Mouse (Mus musculus) midbrain, embryonic 11.5 days (tissue): ENCODE measurements at regions not wholly inside any gene's neighbourhood (a gene's known extent, or its start where the extent isn't known, plus 50 kb on each side); places are given as distances from the start of the nearest gene placed in this dataset.
A peak's percentile ranks its signal among the peaks of the same experiment; 100 is the strongest.

Source experiments
- ATAC-seq: fragments of 200-750 bp; cut with Nextera tagmentation; 2 replicates; pipeline ENCODE4 v1.8.0; 2017; ENCODE audit warnings: moderate TSS enrichment, moderate library complexity; ENCODE audit not compliant: low FRiP score
- DNase-seq: peaks from one replicate; pipeline ENCODE4 v3.0.0; 2015; ENCODE audit warnings: low spot score; ENCODE audit errors: missing footprints
- H3K27ac ChIP-seq: fragments of 300-500 bp; sonication (generic); 2 replicates; pipeline ENCODE4 v1.5.1; 2014; ENCODE audit warnings: low read depth, low read length
- H3K27me3 ChIP-seq: fragments of 300-500 bp; sonication (generic); 2 replicates; pipeline ENCODE4 v1.6.1; 2014; ENCODE audit warnings: mild to moderate bottlenecking, low read length, moderate library complexity, mixed read lengths; ENCODE audit not compliant: control insufficient read depth, insufficient read depth
- H3K36me3 ChIP-seq: fragments of 300-500 bp; sonication (generic); 2 replicates; pipeline ENCODE4 v1.6.1; 2014; ENCODE audit warnings: mild to moderate bottlenecking, low read length, moderate library complexity, mixed read lengths; ENCODE audit not compliant: control insufficient read depth, insufficient read depth
- H3K4me1 ChIP-seq: fragments of 300-500 bp; sonication (generic); 2 replicates; pipeline ENCODE4 v1.6.1; 2014; ENCODE audit warnings: low read length; ENCODE audit not compliant: control insufficient read depth, insufficient read depth
- H3K4me2 ChIP-seq: fragments of 300-500 bp; sonication (generic); 2 replicates; pipeline ENCODE4 v1.6.1; 2014; ENCODE audit warnings: mild to moderate bottlenecking, moderate library complexity
- H3K4me3 ChIP-seq: fragments of 300-500 bp; sonication (generic); 2 replicates; pipeline ENCODE4 v1.5.1; 2014; ENCODE audit warnings: low read depth, low read length
- H3K9ac ChIP-seq: fragments of 300-500 bp; sonication (generic); 2 replicates; pipeline ENCODE4 v1.6.1; 2014; ENCODE audit warnings: low read length
- H3K9me3 ChIP-seq: fragments of 300-500 bp; sonication (generic); 2 replicates; pipeline ENCODE4 v1.6.1; 2016; ENCODE audit warnings: low read length; ENCODE audit not compliant: control insufficient read depth
- WGBS: fragments of 180-500 bp; shearing (Covaris S2); extraction: QIAGEN DNeasy Blood & Tissue Kit; methylation state at CpG from one replicate; pipeline ENCODE4 v1.1.7; 2014; 5-methylcytosine and 5-hydroxymethylcytosine counted together

DNA sequence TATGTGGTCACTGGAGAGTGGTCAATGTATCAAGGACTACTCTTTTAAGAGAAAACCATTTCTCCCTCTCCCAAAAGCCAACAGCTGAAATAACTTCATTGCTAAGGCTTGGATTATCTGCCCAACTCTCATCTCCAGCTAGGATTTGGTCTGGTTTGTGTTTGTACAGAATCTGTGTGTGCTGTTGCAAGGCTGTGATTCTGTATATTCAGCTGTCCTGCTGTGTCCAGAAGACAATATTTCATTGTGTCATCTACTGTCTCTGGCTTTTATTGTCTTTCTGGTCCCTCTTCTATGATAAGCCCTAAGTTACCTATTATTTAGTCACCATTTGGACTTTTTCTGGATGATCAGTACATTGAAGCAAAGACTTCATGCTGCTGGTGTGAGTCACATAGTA is 110.9 kb downstream of the Cenpc1 start:
- no peaks in the 10 kb centered on the region for H3K9me3 ChIP-seq
- no peak overlapping the region for H3K27ac ChIP-seq
- H3K9ac ChIP-seq, result no peak overlapping the region
- H3K4me2 ChIP-seq, result no peak overlapping the region
- no peaks in the 10 kb centered on the region for H3K27me3 ChIP-seq
- ATAC-seq, result no peak
- H3K36me3 ChIP-seq, result no peaks in the 10 kb centered on the region
- H3K4me1 ChIP-seq, result no peaks in the 10 kb centered on the region
- H3K4me3 ChIP-seq, result no peak overlapping the region
- no peak for DNase-seq

DNA sequence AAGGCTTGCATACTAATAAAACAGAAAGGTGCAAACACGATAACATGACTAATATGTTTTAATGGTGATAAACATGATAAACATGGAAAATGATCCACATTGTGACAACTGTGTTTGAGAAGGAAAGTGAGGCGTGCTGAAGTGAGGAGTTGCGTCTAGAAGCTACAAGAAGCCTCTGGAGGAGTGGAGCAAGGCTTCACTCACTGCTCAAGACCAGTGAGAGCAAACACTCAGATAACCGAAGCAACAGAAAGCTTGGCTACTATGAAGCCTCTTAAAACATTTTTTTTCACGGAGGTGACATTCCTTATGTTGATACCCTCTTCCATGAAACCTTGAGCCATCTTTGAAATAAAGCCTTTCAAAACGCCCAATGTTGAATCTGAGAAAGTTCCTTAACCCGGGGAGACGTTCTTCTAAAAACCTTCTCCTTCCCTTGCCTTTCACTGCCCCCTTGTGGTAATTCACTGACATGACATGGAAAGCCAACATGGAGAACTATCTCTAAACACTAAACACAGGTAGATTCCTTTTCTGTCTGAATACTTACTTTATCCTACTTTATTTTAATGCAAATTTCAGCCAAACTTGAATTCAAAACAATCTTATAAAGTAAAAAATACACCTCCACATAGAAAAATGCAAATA is 128.6 kb downstream of the Cenpc1 start:
- Histone ChIP-seq H3K4me2 (no peak overlapping the region), H3K4me1 (no peaks in the 10 kb centered on the region), H3K9ac (no peak overlapping the region), H3K4me3 (no peak overlapping the region), H3K36me3 (no peaks in the 10 kb centered on the region), H3K27ac (no peak overlapping the region), H3K9me3 (no peaks in the 10 kb centered on the region), H3K27me3 (no peaks in the 10 kb centered on the region)
- DNase-seq, result peak; percentile 97
- ATAC-seq, result peak; percentile 61
- 37% methylated on average over 8 of the region's 8 CpGs for WGBS

DNA sequence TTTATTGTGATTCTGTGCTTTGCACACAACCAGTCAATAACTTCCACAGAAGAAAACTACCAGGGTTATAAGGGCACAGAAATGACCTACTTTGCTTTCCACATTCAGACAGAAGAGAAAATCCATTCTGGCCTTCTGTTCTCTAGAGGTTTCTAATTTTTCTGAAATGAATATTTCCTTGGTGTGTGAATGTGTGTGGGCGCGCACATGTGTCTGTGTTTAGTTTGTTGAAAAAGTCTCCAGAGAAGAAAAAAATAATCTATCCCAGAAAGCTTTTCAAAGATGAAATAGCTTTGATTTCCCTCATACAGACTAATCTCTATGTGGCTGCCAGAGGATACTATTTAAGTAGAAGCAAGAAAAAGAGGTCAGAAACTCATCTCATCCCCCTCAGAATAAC is 147.1 kb downstream of the Cenpc1 start:
- WGBS, result 98% methylated on average over 2 of the region's 2 CpGs
- no peak overlapping the region for H3K4me2 ChIP-seq
- H3K27ac ChIP-seq, result no peak overlapping the region
- ATAC-seq, result no peak
- H3K9me3 ChIP-seq, result no peaks in the 10 kb centered on the region
- H3K4me1 ChIP-seq, result no peaks in the 10 kb centered on the region
- no peak overlapping the region for H3K9ac ChIP-seq
- no peaks in the 10 kb centered on the region for H3K36me3 ChIP-seq
- H3K4me3 ChIP-seq, result no peak overlapping the region
- no peak for DNase-seq
- no peaks in the 10 kb centered on the region for H3K27me3 ChIP-seq

DNA sequence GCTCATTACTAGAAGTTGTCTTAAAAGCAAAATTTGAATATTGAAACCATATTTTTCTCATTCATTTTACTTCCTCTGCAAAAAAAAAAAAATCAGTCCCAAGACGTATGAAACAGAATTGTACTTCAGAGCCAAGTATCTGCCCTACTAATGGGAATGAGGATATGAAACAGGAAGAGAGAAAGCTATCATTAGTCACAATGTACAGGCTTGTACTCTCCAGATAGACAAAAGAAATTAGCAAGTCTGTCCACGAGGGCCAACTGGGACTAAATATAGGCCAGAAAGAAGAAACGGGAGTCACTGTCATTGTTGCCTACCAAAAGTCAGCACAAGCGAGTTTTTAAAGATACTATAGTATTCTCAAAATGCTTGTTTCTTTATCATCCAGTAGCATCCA is 150.4 kb downstream of the Cenpc1 start:
- H3K36me3 ChIP-seq, result no peaks in the 10 kb centered on the region
- H3K4me2 ChIP-seq, result no peak overlapping the region
- ATAC-seq (no peak), DNase-seq (no peak)
- no peak overlapping the region for H3K9ac ChIP-seq
- H3K27me3 ChIP-seq, result no peaks in the 10 kb centered on the region
- WGBS, result 82% methylated on average over 4 of the region's 4 CpGs
- no peaks in the 10 kb centered on the region for H3K4me1 ChIP-seq
- H3K27ac ChIP-seq, result no peak overlapping the region
- no peak overlapping the region for H3K4me3 ChIP-seq
- no peaks in the 10 kb centered on the region for H3K9me3 ChIP-seq

DNA sequence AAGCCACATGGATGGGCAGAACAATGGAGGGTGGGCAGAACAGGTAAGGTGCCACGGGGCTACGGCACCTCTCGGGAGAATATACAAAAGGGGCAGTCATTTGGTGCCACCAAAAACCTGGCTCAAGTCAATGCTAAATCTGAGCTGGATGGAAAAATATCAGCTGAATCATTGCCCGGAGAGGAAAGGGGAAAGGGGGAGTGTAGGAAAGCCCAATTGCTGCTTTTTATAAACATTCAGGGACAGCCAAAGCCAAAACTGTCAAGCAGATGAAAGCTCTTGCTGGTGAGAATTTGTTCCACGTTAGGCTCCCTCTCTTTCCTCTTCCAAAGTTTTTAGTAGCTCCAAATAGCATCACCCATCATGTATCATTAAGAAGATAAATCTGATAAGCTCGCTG is 168.9 kb downstream of the Cenpc1 start:
- H3K4me3 ChIP-seq, result no peak overlapping the region
- H3K27ac ChIP-seq, result no peak overlapping the region
- H3K4me2 ChIP-seq, result no peak overlapping the region
- no peaks in the 10 kb centered on the region for H3K4me1 ChIP-seq
- H3K9me3 ChIP-seq, result no peaks in the 10 kb centered on the region
- no peak for ATAC-seq
- DNase-seq, result no peak
- no peak overlapping the region for H3K9ac ChIP-seq
- no peaks in the 10 kb centered on the region for H3K27me3 ChIP-seq
- 86% methylated on average over 6 of the region's 6 CpGs for WGBS
- H3K36me3 ChIP-seq, result no peaks in the 10 kb centered on the region

DNA sequence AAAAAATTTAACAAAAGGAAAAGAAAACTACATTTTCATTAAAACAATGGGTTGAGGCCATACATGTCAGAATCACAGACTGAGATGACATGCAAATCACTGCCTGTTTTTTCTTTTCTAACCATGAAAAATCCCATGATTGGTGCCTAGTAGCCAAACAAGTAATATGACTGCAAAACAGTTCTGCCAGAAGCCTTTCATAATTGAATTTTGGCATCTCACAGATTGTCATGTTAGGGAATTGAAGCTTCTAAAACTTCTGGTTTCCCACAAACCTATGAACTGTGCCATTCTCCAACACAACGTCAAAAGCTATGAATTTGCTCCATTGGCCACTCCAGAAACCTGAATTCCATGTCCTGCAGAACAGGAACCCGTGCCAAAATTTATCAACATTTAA is 169.6 kb downstream of the Cenpc1 start:
- H3K4me3 ChIP-seq, result no peak overlapping the region
- H3K4me1 ChIP-seq, result no peaks in the 10 kb centered on the region
- no peaks in the 10 kb centered on the region for H3K9me3 ChIP-seq
- no peaks in the 10 kb centered on the region for H3K27me3 ChIP-seq
- DNase-seq, result no peak
- H3K4me2 ChIP-seq, result no peak overlapping the region
- H3K27ac ChIP-seq, result no peak overlapping the region
- no peak overlapping the region for H3K9ac ChIP-seq
- ATAC-seq, result no peak
- 89% methylated on average over 2 of the region's 2 CpGs for WGBS
- H3K36me3 ChIP-seq, result no peaks in the 10 kb centered on the region

DNA sequence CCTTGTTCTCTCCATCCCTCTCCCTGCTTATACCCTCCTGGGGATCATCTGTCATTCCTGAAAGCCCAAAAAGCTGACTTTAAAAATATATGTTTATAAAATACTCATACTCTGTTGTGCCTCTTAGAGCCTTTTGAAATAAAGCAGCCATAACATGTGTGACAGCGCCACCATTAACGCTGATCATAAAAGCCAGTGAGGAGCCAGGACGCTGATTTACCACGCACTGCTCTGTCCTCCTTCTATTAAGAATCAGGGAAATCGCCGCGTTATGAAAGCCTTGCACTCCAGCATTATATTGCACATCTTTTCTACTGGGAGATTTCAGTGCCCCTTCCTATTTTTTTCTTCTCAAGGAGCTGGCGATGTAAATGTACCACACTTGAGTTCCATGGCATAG is 195.1 kb downstream of the Cenpc1 start:
- no peak overlapping the region for H3K9ac ChIP-seq
- ATAC-seq, result no peak
- 92% methylated on average over 8 of the region's 8 CpGs for WGBS
- no peaks in the 10 kb centered on the region for H3K9me3 ChIP-seq
- H3K36me3 ChIP-seq, result no peaks in the 10 kb centered on the region
- no peaks in the 10 kb centered on the region for H3K4me1 ChIP-seq
- no peak overlapping the region for H3K4me3 ChIP-seq
- no peaks in the 10 kb centered on the region for H3K27me3 ChIP-seq
- no peak for DNase-seq
- H3K4me2 ChIP-seq, result no peak overlapping the region
- no peak overlapping the region for H3K27ac ChIP-seq

DNA sequence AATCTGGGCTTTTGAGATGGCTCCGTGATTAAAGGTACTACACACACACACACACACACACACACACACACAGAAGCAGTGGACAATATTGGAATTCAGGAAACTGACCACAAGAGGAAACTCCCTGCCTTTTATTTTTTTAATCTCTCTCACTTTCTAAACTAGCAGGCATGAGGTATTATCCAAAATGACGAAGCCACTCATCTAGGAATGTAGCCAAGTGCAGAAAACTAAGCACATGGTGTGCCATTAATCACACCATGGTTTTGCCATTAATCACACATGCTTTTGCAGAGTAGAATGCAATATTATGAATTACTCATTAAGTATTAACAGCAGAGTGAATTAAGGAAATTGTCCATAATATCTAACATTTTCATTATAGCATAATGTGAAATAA is 232.8 kb downstream of the Cenpc1 start:
- WGBS, result 94% methylated on average over 2 of the region's 2 CpGs
- Histone ChIP-seq H3K36me3 (no peaks in the 10 kb centered on the region), H3K4me2 (no peak overlapping the region), H3K9me3 (no peaks in the 10 kb centered on the region), H3K4me3 (no peak overlapping the region), H3K4me1 (no peaks in the 10 kb centered on the region), H3K27ac (no peak overlapping the region), H3K9ac (no peak overlapping the region), H3K27me3 (no peaks in the 10 kb centered on the region)
- DNase-seq, result no peak
- no peak for ATAC-seq

DNA sequence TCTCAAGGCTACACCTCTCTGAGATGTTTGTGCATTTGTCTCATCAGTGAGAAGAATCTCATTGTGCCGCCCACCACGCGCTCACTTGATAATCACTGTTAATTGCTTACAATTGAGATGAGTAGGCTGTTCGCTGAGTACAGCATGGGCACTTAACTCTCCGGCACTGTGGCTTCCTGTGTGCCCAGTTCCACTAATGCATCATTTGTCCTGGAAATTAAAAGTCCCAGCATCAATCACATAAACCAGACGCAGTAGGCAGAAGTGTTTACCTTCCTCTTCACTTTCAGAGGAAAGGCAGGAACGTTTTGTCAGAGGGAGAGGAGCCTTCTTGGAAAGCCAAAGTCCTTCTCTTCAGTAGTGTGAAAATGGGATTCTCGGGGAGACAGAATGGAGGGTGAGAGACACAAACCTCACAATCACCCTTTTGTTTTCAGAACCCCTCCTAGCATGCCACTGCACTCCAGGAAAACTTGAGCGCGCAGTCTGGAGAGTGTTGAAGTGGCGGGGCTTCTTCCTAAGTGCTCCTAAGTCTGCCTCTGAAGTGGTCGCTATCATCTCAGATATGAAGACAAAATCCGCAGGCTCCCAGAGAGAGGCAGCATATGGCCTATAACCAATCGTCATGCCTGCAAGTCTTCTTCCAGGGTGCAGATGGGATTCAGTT is 269.7 kb downstream of the Cenpc1 start:
- DNase-seq (no peak), ATAC-seq (no peak)
- Histone ChIP-seq H3K27ac (no peak overlapping the region), H3K4me2 (no peak overlapping the region), H3K9ac (no peak overlapping the region), H3K36me3 (no peaks in the 10 kb centered on the region), H3K27me3 (no peaks in the 10 kb centered on the region), H3K9me3 (no peaks in the 10 kb centered on the region), H3K4me1 (peaks cover 2% of the 10 kb centered on the region; the same call in 1 of the 2 replicates), H3K4me3 (no peak overlapping the region)
- WGBS, result 75% methylated on average over 14 of the region's 14 CpGs
